Mouse (Mus musculus) forebrain, postnatal 0 days (tissue): ENCODE measurements around the gene Arhgap6. TPM values are rescaled to one million over a fixed set of nuclear protein-coding genes. Genes with fewer than 3 reads are reported as not detected.

Experiments used
- ATAC-seq: fragments of 200-750 bp; cut with Nextera tagmentation; 2 replicates; pipeline ENCODE4 v1.8.0; 2017; ENCODE audit warnings: mild to moderate bottlenecking, moderate library complexity
- DNase-seq: peaks from one replicate; pipeline ENCODE4 v3.0.0-alpha.2; 2015
- H3K27ac ChIP-seq: fragments of 300-500 bp; sonication (generic); 2 replicates; pipeline ENCODE4 v1.5.1; 2014; ENCODE audit warnings: low read depth, mild to moderate bottlenecking, antibody characterized with exemption, low read length, moderate library complexity, mixed read lengths
- H3K27me3 ChIP-seq: fragments of 300-500 bp; sonication (generic); 2 replicates; pipeline ENCODE4 v1.6.1; 2014; ENCODE audit warnings: mild to moderate bottlenecking, low read length, mixed read lengths; ENCODE audit not compliant: insufficient read depth
- H3K36me3 ChIP-seq: fragments of 300-500 bp; sonication (generic); 2 replicates; pipeline ENCODE4 v1.6.1; 2014; ENCODE audit warnings: mild to moderate bottlenecking, moderate library complexity; ENCODE audit not compliant: insufficient read depth
- H3K4me1 ChIP-seq: fragments of 300-500 bp; sonication (generic); 2 replicates; pipeline ENCODE4 v1.6.1; 2014; ENCODE audit warnings: antibody characterized with exemption; ENCODE audit not compliant: insufficient read depth
- H3K4me2 ChIP-seq: fragments of 300-500 bp; sonication (generic); 2 replicates; pipeline ENCODE4 v1.6.1; 2014; ENCODE audit warnings: low read depth, mild to moderate bottlenecking, moderate library complexity
- H3K4me3 ChIP-seq: fragments of 300-500 bp; sonication (generic); 2 replicates; pipeline ENCODE4 v1.5.1; 2014; ENCODE audit warnings: low read depth, low read length, mixed read lengths
- H3K9ac ChIP-seq: fragments of 300-500 bp; sonication (generic); 2 replicates; pipeline ENCODE4 v1.6.1; 2014; ENCODE audit warnings: mild to moderate bottlenecking
- H3K9me3 ChIP-seq: fragments of 300-500 bp; sonication (generic); 2 replicates; pipeline ENCODE4 v1.6.1; 2016; ENCODE audit warnings: low read length
- CTCF ChIP-seq: sonication (generic); IDR thresholded peaks from 2 replicates; pipeline ENCODE4 v1.5.1; 2016; ENCODE audit warnings: antibody characterized with exemption, control low read depth, low read depth
- WGBS: fragments of 180-500 bp; shearing (Covaris S2); extraction: QIAGEN DNeasy Blood & Tissue Kit; methylation state at CpG from one replicate; pipeline ENCODE4 v1.1.7; 2014; 5-methylcytosine and 5-hydroxymethylcytosine counted together
- polyA plus RNA-seq: library from polyadenylated mRNA; unstranded; fragments of >200 nt; fragmentation: Nextera tagmentation; extraction: Ambion mirVana; gene quantifications from 2 replicates; pipeline ENCODE4 v1.2.1, GENCODE M21; 2015
- total RNA-seq: library from RNA; depleted of rRNA; stranded (reverse); fragments of >200 nt; gene quantifications from 2 replicates; pipeline ENCODE4 v1.2.3, GENCODE M21; 2014

Gene Arhgap6
- total and polyA plus RNA-seq, 2 experiments from 2014 or later: 1.3 to 4.0 TPM

- H3K27ac ChIP-seq: no peak overlapping the region
- no peak for DNase-seq
- no peaks in the 10 kb centered on the region for H3K36me3 ChIP-seq
- no peaks in the 10 kb centered on the region for H3K4me1 ChIP-seq
- TF ChIP-seq CTCF: no peak
- no peaks in the 10 kb centered on the region for H3K9me3 ChIP-seq
- H3K4me3 ChIP-seq: no peak overlapping the region
- no peak overlapping the region for H3K4me2 ChIP-seq
- H3K27me3 ChIP-seq: no peaks in the 10 kb centered on the region
- ATAC-seq: no peak
- WGBS: 78% methylated on average over 6 of the region's 6 CpGs
- no peak overlapping the region for H3K9ac ChIP-seq
These were observed 363.5 kb downstream of the Arhgap6 start for GRCm38 (mm10) chrX:169158385-169158784.

GRCm38 (mm10) chrX:169170981-169171380 lies 376.1 kb downstream of the Arhgap6 start:
- 83% methylated on average over 2 of the region's 2 CpGs for WGBS
- no peak for ATAC-seq

GRCm38 (mm10) chrX:169173796-169174195 lies 378.9 kb downstream of the Arhgap6 start:
- Histone ChIP-seq H3K4me1 (no peaks in the 10 kb centered on the region), H3K9ac (no peak overlapping the region), H3K9me3 (no peaks in the 10 kb centered on the region), H3K4me2 (no peak overlapping the region), H3K27me3 (no peaks in the 10 kb centered on the region), H3K36me3 (no peaks in the 10 kb centered on the region), H3K27ac (no peak overlapping the region), H3K4me3 (no peak overlapping the region)
- DNase-seq (no peak), ATAC-seq (no peak)
- 75% methylated on average over 1 of the region's 1 CpGs for WGBS
- TF ChIP-seq CTCF: no peak

More at GRCm38 (mm10) chrX:169170981-169171380, 376.1 kb downstream of the Arhgap6 start:
- DNase-seq: no peak
- Histone ChIP-seq H3K4me1 (no peaks in the 10 kb centered on the region), H3K27ac (no peak overlapping the region), H3K9ac (no peak overlapping the region), H3K27me3 (no peaks in the 10 kb centered on the region), H3K9me3 (no peaks in the 10 kb centered on the region), H3K4me3 (no peak overlapping the region), H3K36me3 (no peaks in the 10 kb centered on the region), H3K4me2 (no peak overlapping the region)
- TF ChIP-seq CTCF: no peak

GRCm38 (mm10) chrX:169178634-169179033 lies 383.7 kb downstream of the Arhgap6 start:
- 63% methylated on average over 2 of the region's 2 CpGs for WGBS

GRCm38 (mm10) chrX:169187100-169187499 lies 392.2 kb downstream of the Arhgap6 start, which contains the start of gene Amelx:
TSS of gene Amelx (minus strand) at chrX:169187200.
- Histone ChIP-seq H3K27ac (no peak within 1 kb of the TSS), H3K9ac (no peak within 1 kb of the TSS), H3K4me2 (no peak within 1 kb of the TSS), H3K4me3 (no peak within 1 kb of the TSS), H3K36me3 (no peaks in the 10 kb centered on the region), H3K27me3 (no peaks in the 10 kb centered on the region), H3K9me3 (no peaks in the 10 kb centered on the region), H3K4me1 (no peaks in the 10 kb centered on the region)
- no peak for TF ChIP-seq CTCF
- no peak for DNase-seq
- WGBS: 76% methylated on average over 5 of the region's 5 CpGs
- ATAC-seq: no peak

More at GRCm38 (mm10) chrX:169178634-169179033, 383.7 kb downstream of the Arhgap6 start:
- H3K9me3 ChIP-seq: no peaks in the 10 kb centered on the region
- H3K4me3 ChIP-seq: no peak overlapping the region
- H3K36me3 ChIP-seq: no peaks in the 10 kb centered on the region
- no peak overlapping the region for H3K9ac ChIP-seq
- no peak overlapping the region for H3K4me2 ChIP-seq
- no peaks in the 10 kb centered on the region for H3K27me3 ChIP-seq
- H3K4me1 ChIP-seq: no peaks in the 10 kb centered on the region
- TF ChIP-seq CTCF: no peak
- DNase-seq: no peak
- ATAC-seq: no peak
- no peak overlapping the region for H3K27ac ChIP-seq

- ATAC-seq (no peak), DNase-seq (no peak)
- no peak for TF ChIP-seq CTCF
- Histone ChIP-seq H3K27me3 (no peaks in the 10 kb centered on the region), H3K4me3 (no peak overlapping the region), H3K9me3 (no peaks in the 10 kb centered on the region), H3K9ac (no peak overlapping the region), H3K36me3 (no peaks in the 10 kb centered on the region), H3K4me1 (no peaks in the 10 kb centered on the region), H3K4me2 (no peak overlapping the region), H3K27ac (no peak overlapping the region)
- WGBS: 68% methylated on average over 3 of the region's 3 CpGs
These were observed 415.1 kb downstream of the Arhgap6 start for GRCm38 (mm10) chrX:169210019-169210418.

- no peaks in the 10 kb centered on the region for H3K27me3 ChIP-seq
- ATAC-seq: no peak
- no peak overlapping the region for H3K9ac ChIP-seq
- DNase-seq: no peak
- no peak overlapping the region for H3K4me3 ChIP-seq
- WGBS: 79% methylated on average over 8 of the region's 8 CpGs
- no peaks in the 10 kb centered on the region for H3K9me3 ChIP-seq
- no peaks in the 10 kb centered on the region for H3K4me1 ChIP-seq
- H3K27ac ChIP-seq: no peak overlapping the region
- no peak for TF ChIP-seq CTCF
- H3K36me3 ChIP-seq: no peaks in the 10 kb centered on the region
- H3K4me2 ChIP-seq: no peak overlapping the region
These were observed 425.2 kb downstream of the Arhgap6 start for GRCm38 (mm10) chrX:169220064-169220463.
